Mouse (Mus musculus): ENCODE results near the gene Myo10.
"Not testable (repeated sequence)": the region's sequence is repeated elsewhere in the genome, so short reads cannot be mapped to it uniquely, and the experiment has no call there.

The Myo10 gene

DNA sequence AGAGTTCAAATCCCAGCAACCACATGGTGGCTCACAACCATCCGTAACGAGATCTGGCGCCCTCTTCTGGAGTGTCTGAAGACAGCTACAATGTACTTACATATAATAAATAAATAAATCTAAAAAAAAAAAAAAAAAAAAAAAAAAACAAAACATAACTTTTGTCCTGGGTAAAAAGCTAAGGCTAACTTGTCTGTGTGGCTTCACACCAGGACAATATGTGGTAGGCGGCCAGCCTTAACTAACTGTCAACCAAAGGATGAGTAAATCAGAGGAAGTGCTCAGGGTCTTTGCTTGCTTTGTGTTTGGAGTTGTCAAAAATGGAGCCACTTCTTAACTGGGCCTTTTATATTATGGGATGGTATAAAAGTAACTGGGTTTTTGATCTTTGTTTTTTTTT, 95.8 kb downstream of the Myo10 start:
- not testable (repeated sequence) for DNase-seq (ENCODE audit: extremely low spot score, low read depth, low spot score)

DNA sequence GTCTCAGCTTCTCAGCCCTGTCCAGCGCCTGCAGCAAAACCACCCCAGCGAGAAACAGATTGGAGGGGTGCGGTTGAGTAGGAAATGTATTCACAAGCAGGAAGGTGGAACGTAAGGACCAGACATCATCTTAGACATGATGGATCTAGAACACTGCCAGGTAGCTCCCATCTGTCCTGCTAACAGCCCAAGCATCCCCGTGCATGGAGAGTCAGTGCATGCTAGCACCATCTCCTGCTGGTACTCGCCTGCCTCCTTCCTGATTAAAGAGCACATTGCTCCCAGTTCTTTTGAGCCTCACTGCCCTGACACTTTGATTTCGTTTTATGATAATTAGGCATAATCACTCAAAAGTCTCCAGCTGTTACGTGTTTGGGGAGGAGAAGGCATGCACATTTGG, 96.9 kb downstream of the Myo10 start:
- no peak for DNase-seq (ENCODE audit: extremely low spot score, low read depth, low spot score)

DNA sequence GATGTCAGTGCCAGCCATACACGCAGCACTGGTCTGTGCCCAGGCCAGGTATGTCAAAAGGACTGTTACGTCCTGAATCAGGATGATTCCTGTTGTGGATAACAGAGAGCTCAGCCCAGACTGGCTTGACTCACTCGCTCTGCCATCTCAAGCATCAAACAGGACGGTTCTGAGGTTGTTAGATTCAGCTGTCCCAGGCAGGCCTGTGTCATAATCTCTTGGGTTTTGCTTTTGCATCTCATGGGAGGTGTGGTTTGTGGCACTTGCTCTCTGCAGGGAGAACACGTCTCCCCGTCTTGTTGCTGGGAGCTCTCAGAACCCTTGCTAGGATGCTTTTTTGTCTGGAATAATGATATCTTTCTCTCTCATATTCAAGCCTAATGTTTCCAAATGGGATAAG, 97.9 kb downstream of the Myo10 start:
- no peak for DNase-seq (ENCODE audit: extremely low spot score, low read depth, low spot score)

DNA sequence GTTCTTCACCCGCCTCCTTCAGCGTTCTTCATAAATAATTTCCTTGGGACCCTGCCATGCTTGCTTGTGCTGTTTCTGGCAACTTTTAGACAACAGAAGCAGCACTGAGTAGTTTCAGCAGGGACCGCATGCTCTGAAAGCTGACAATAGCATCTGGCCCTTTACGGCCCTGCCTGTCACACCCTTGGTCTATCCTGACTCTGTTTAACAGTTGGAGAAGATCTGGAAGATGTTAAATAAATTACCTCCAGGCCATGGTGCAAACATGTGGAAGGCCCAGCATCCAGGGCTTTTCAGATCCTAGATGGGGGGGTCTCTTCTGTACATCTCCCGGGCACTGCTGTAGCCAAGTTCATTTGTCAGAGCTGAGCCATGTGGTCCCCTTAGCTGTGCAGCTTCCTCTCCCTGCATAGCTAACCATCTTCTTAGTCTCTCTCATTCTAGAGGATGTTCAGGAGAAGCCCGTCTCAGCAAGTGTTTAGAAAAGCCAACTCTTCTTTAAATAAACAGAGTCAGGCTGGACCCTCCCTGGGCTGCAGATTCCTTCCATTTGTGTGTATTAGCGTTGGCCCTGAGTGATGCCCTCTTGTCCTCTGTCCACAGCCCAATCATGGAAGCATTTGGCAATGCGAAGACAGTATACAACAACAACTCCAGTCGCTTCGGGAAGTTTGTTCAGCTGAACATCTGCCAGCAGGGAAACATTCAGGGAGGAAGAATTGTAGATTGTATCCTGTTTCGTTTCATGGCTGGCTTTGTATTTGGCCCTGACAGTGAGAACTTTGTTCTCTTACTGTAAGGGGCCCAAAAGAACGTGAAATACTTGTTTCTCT, 101.2 kb downstream of the Myo10 start:
- no peak for DNase-seq (ENCODE audit: extremely low spot score, low read depth, low spot score)

DNA sequence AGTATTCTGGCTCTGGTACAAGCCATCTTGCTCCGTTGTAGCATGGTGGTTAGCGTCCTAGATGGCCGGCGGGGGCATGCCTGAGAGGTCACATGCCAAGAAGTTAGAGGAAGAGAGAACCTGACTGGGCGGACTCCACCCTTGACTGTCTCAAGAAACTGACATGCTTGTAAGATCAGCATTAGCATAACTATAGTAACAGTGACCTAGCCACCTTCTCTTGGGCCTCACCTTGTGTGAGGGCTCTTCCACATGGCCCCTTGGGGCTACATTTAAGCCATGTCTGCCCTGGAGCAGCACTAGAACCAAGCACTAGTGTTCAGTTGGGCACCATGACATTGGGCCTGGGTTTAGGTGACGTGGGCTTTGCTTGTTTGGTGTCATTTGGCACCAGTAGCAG, 102.2 kb downstream of the Myo10 start:
- no peak for DNase-seq (ENCODE audit: extremely low spot score, low read depth, low spot score)

DNA sequence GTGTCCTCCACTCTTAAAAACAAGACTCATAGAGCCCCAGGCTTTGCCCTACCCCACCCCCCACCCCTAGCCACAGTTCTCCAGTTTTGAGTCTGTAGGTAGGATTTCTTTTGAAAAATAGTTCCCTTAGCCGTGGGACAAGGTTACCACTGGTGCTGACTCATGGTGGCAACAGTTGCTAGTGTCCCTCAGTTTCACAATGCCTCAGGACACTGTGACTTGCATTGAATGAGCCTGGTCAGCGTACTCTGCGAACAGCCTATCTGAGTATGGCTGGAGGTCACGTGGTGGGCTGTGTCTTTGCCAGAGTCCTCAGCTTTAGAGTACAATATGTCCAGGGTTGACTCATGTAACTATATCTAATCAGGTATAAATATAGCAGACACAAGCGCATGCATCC, 104.5 kb downstream of the Myo10 start:
- DNase-seq (ENCODE audit: extremely low spot score, low read depth, low spot score) = no peak

DNA sequence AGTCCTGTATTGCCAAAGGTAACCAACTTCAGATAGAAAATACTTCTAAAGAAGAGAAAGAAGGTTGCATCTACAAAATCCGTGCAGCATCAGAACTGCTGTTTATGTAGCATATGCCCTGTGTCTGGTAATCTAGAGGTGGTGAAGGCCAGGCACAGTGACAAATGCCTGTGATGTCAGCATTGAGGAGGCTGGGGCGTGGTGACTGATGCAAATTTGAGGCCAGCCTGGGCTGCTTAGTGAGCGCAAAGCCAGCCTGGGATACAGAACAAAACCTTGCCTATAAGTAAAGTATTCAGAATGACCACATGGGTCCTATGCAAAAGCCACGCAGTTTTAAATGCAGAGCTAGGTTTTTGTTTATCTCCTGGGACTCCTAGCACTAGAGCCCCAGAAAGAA, 106.2 kb downstream of the Myo10 start:
- no peak for DNase-seq (ENCODE audit: extremely low spot score, low read depth, low spot score)

DNA sequence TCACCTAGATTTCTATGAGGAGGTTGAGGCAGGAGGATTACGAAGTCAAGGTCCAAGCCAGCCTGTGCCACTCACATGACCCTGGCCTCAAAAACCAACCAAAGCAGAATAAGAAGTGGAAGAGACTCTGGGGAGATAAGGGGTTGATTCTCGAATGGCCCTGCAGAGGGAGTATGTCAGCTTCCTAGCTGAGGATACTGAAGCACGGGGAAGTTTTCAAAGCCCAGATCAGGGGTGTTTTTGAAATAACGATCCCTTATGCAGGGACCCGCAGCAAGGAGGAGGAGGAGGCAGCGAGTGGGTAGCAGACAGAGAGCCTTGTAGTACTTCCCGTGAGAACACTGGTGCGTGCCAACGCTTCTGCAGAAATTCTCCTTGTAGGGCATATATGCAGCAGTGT, 108.7 kb downstream of the Myo10 start:
- no peak for DNase-seq (ENCODE audit: extremely low spot score, low read depth, low spot score)

DNA sequence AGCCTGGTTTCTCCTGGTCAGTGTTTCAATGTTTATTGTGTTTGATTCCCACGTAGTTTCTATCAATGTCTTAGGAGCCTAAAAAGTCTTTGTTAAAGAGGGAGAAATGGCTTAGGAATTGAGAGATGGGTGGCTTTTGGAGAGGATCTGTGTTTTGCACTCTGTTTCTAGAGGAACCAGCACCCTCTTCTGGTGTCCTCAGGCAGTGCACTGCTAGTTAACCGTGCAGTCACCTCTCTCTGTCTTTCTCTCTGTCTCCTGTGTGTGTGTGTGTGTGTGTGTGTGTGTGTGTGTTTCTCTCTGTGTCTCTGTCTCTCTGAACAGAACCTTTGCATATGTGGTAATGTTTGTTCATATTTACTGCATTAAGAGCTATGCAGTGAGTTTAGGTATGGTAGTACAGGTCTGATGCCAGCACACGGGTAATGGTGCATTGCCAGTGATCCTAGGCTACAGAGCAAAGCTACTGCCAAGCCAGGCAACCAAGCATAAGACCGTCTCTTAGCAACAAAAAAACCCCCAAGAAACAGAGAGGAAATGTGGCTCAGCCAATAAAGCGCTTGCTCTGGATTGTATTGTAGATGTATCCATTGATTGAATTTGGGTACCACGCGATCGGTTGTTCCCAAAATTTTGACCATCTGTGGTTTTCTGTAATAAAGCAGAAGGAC, 110.6 kb downstream of the Myo10 start:
- DNase-seq (ENCODE audit: extremely low spot score, low read depth, low spot score) = no peak

DNA sequence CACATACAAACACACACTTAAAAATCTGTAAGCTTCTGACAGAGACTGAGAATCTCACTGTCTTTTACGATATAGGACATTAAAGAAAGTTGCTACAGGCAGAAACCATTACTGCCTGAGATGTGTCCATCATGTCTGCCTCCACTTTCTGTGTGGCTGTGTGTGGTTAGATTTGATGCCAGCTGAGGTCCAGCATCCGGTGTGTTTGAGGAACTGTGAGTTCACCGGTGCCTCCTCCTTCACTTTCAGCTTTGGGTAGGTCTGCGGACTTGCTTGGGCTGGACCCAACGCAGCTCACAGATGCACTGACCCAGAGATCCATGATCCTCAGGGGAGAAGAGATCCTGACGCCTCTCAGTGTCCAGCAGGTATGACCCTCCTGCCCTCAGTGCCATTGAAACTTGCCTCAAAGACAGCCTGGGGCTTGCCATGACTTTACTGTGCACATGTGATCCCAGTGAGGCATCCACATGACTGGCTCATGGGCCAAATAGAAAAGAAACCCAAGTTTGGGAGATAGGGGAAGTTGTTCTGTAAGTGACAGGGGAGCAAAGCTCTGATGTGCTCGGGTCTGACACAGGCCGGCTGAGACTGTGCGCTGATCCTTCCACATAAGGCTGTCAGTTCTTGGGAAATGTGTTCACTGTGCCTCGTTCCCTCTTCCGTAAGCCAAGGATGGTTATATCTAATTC, 111.6 kb downstream of the Myo10 start:
- no peak for DNase-seq (ENCODE audit: extremely low spot score, low read depth, low spot score)

DNA sequence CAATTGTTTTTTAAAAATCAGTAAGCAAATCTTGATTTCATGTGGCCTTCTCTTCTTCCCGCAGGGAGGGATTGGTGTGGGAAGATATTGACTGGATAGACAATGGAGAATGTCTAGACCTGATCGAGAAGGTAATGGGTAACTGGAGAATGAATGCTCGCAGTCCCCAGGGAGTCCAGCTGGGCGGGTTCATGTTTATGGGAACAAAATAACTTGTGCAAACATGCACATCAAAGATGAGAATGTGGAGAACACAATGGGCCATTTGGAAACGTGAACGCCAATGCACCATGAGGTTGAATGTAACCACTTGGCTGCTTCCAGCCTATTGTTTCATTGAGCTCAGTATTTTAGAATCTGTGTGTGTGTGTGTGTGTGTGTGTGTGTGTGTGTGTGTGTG, 114.2 kb downstream of the Myo10 start:
- DNase-seq (ENCODE audit: extremely low spot score, low read depth, low spot score) = no peak

DNA sequence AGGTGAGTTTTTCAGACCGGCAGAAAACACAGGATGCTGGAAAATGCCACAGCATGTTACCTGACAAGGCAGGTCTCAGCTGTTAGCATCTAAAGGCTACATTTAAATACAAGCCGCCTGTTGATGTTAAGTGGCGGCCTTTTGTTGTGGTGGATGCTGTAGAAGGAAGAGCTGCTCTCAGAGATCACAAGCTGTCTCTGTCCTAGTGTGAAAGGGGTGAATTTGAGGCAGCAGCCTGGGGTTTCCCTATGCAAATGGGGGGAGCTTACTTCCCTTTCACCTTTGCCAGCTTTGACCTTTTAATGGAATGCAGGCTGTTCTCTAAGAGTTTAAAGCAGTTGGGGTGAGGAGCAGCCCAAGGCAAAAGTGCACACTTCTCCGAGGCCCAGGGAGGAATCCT, 117.9 kb downstream of the Myo10 start:
- no peak for DNase-seq (ENCODE audit: extremely low spot score, low read depth, low spot score)

DNA sequence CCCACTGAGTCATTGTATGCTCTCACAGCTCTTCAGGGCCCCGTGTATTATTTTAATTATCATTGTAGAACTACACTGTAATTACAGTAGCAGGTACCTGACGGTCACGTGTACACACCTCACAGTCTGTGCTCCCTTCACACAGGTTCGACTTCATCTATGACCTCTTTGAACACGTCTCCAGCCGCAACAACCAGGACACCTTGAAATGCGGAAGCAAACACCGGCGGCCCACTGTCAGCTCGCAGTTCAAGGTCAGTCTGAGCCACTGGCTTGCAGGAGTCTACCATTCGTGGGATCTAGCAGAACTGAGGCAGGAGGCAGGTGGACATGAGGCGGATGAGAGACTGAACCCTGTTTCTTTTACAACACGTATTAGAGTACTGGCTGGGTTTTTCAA, 119.9 kb downstream of the Myo10 start:
- DNase-seq (ENCODE audit: extremely low spot score, low read depth, low spot score) = no peak

DNA sequence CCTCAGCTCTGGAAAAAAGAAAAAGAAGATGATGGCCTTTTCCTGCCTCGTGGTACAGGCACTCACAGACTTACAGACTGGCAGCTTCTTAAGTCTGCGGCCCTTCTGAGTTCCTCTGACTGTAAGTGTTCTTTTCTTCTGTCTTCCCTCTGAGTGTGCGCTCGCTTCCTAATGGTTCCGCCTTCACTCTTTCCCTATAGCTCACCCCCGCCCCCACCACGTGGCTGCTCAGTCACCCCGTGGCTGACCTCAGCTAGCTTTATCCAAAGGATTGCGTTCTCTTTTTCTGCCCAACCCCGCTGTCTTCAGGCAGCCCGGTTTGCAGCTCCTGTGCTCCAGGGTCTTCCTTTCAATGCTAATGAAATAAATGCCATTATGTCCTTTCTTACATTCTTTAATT, 129.2 kb downstream of the Myo10 start:
- DNase-seq (ENCODE audit: extremely low spot score, low read depth, low spot score) = no peak

DNA sequence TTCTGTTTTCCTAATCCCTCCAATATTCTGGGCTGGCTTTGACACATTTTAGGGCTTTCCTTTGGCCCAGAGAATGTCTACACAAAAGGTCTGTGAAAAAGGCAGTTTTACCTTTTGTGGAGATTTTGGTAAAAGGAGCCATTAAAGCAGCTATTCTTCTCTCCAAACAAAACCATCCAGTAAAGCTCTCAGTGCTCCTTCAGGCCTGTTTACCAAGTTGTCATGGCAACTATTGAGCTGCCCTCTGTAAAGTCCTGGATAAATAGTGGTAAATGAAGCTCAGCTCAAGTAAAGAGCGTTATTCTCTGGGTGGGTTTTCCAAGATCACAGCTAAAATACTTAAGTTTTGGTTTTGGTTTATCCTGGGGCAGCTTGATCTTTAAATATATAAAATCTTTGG, 130.3 kb downstream of the Myo10 start:
- DNase-seq (ENCODE audit: extremely low spot score, low read depth, low spot score) = no peak

DNA sequence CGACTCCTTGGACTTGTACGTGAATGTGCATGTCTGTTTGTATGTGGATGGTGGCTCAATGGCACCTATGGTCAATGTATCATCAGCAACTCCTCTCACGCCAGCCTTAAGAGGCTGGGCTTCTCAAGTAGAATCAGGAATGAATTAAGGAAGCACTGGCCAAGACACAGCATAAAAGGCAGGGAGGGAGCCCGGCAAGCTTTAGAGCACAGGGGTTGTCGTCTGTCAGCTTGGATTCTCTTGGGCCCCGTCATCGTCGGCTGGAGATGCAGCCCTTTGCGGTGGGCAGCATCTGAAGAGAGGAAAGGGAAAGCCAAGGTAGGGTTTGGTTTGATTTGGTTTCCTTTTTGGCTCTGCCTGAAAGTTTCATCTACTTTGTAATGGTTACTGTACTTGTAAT, 130.7 kb downstream of the Myo10 start:
- no peak for DNase-seq (ENCODE audit: extremely low spot score, low read depth, low spot score)

DNA sequence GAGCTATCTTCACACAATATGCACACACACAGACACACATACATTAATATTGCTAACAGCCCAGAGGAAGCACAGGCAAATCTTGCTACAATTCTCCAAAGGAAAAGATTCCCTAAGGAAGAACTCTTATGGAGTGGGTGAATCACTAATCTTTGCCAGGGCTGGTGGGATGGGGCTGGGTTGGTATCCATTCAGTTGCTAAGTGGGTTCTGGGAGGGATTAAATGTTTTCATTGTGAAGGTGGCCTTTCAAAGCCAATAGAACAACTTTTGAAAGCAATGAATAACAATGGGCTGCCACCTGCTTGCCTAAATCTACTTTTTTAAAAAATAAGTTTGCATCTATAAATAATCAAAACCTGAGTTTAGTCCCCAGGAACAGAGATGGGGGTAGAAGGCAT, 131.6 kb downstream of the Myo10 start:
- DNase-seq (ENCODE audit: extremely low spot score, low read depth, low spot score) = no peak

DNA sequence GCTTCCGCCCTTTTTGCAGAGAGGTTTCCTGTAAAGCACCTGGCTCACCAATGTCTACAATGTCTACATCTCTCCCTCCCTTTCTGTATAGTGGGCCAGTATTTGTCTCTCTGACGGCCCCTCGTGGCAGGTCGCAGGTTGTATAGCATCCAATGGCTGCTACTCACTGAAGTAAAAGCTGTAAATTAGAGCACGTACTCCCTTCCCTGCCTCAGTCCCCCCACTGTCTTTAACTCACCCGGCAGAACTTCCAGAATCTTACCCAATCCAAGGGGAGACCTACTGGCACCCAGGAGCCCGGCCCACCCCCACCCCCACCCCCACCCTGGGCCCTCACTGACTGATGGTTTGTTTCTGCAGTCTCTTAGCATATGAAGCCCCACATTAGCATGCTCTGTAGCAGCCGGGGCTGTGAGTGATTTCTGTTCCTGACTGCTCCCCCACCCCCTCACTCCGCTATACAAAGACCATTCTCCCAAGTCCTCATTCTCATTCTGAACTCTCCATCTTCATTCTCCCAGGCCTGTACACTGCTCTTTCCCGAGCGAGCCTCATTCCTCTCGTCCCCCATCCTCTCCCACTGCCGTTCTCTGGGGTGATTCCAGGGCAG, 132.1 kb downstream of the Myo10 start:
- DNase-seq (ENCODE audit: extremely low spot score, low read depth, low spot score) = no peak

DNA sequence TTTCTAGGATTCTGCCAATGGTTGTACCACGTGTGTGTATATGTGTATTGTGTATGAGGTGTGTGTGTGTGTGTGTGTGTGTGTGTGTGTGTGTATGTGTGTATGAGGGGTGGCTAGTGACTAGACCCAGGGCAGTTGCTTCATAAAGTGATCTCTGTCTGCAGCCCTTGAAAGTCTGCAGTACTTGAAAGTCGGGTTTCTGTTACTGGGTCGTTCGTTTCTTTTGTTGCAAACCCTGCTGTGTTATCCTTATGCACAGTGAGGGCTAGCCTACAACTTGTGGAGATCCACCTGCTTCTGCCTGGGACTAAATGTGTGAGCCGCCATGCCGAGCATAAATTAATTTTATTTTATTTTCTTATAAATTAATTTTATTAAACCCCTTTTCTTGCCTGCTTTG, 133.2 kb downstream of the Myo10 start:
- DNase-seq (ENCODE audit: extremely low spot score, low read depth, low spot score) = no peak

DNA sequence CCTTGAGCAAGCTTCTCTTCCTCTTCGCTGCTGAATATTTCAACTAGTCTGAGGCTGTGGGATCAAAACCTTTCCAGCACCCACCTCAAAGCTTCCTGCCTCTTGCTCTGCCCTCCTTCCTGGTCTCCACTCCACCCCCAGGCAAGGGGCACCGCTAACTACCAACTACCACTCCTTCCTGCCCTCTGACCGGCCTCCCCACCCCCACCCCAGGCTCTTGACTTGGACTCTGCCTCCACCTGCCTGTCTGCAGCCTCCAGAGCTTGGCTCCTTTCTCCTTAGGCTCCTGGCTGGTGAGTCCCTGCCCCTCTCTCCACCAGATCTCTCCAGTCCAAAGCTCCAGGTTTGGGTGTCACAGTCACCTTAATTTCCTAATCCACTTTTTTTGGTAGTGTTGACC, 133.7 kb downstream of the Myo10 start:
- no peak for DNase-seq (ENCODE audit: extremely low spot score, low read depth, low spot score)

DNA sequence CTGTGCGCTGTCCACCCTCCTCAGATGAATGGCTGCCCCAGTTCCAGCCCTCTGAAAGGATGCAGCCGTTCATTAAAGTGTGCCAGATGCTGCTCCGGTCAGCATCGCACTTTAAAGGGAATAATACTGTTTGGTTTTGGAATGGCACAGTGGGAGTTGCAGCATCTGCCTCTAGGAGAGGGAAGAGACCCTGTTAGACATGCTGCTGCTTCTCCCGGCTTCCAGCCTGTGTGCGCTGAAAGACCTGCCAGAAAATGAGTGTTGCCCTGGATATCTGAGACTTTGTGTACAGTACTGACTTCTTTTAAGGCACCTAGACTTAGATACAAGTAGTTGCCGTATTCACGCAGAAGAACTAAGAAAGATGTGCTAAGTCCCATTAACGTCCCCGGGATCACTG, 135.7 kb downstream of the Myo10 start:
- no peak for DNase-seq (ENCODE audit: extremely low spot score, low read depth, low spot score)

Measured in hindlimb bud, embryonic 11.5 days (tissue).